Mouse (Mus musculus): Measurements from ENCODE around the gene Hamp2. TPM values are rescaled to one million over a fixed set of nuclear protein-coding genes. Genes with fewer than 3 reads are reported as not detected.
"Not testable (repeated sequence)": the region's sequence is repeated elsewhere in the genome, so short reads cannot be mapped to it uniquely, and the experiment has no call there.

Hamp2 gene
- total RNA-seq (2022), result 1 to 10 TPM in 3 of 4 experiments, not detected in 1; 1.3 to 4.2 (median 2.6) TPM

GRCm38 (mm10) chr7:30924581-30924980 is at the start of gene Hamp2:
Hamp2 (minus strand) TSS chr7:30924681.
- not testable (repeated sequence) for DNase-seq

GRCm38 (mm10) chr7:30973501-30974289 is 49.2 kb upstream of the Hamp2 start, which contains the start of gene Fam187b:
Fam187b (plus strand) TSS chr7:30973790.
- peak; percentile 78 for DNase-seq

DNA sequence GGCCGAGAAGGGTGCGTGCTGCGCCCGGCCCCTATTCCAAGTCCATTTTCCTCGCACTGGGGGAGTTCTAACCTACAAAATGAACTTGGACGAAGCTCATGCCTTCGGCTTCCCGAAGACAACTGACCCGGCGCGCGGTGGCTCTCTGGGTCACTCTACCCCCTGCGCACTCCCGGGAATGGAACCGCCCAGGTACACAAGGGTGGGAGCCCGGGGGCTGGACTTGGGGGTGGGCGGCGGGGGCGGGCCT is 48.7 kb upstream of the Hamp2 start, which contains the start of gene Lsr:
TSS of gene Lsr (minus strand) at position 214 of the 250 bp plus-strand sequence.
- no peak for DNase-seq

DNA sequence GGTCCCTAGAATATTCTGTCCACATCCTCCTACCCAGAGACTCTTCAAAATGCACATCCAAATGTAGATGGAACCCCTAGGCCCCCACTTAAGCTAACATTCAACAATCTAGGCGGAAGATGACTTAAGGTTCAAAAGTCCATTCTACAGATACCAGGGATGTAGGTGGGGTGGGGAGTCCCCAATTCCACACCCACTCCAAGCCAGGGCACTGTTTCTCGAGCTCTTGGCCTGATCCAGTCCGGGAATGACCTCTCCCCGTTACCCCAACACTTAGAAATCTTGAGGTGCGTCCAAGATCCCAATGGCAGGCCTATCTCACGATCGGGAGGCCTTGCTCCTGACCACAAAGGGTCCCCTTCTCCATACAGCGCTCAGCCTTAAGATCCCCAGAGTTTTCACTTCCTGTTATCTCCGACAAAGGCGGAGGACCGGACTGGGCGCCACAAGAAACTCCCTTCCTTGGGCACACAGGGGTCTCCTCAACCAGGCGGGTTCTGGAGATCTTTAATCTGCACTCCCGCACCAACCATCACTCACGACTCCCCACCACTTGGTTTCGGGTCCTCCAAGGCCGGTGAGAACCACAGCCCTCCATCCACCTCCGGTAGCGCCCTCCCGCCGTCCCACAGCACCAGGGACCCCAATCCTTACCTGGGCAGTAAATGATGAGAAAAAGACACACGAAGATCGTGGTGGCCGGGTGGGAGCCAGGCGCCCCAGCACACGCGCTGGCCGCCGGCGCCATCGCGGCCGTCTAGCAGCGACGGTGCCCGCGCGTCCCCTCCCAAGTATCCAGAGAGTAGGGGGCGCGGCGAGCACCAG is 48.2 kb upstream of the Hamp2 start:
- DNase-seq, result no peak

- DNase-seq, result no peak
Measured at GRCm38 (mm10) chr7:30971901-30972300, 47.4 kb upstream of the Hamp2 start.

DNA sequence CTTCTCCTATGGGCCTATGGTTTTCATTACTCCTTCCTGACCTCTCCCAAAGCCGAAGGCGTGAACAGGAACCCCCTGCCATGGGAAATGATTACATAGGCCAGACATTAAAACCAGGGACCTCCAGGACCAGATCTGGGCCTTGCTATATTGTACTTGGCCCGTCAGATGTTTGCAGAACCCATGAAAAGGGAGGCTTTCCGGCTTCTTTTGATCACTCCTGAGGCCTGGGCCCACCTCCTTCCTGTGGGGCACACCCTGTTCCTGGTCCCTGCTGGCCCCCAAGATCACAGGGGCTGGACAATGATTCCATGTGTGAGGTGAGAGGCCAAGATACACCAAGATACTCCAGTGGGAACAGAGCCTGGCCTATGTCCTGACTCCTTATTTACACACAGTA is 44.7 kb upstream of the Hamp2 start:
- no peak for DNase-seq

DNA sequence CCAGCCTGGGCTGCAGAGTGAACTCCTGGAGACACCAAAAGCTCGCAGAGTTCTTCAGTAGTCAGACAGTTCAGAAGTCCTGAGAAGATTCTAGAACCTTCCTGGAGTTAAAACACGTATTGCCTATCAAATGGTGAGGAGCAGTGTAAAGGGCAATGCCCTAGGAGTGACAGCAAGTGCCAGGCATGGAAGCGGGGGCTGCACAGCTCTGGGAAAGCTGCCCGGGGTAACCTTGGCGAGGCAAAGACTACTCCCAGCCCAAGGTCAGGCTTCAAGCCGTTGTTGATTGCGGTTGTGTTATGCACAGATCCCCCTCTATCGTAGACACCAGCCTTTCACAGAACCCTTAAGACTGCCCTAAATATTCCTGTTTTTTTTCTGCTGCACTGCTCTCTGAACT is 44.1 kb upstream of the Hamp2 start:
- peak; percentile 65 for DNase-seq

- no peak for DNase-seq
Measured at GRCm38 (mm10) chr7:30966657-30967056, 42.2 kb upstream of the Hamp2 start.

- no peak for DNase-seq
Measured at GRCm38 (mm10) chr7:30965677-30966076, 41.2 kb upstream of the Hamp2 start.

DNA sequence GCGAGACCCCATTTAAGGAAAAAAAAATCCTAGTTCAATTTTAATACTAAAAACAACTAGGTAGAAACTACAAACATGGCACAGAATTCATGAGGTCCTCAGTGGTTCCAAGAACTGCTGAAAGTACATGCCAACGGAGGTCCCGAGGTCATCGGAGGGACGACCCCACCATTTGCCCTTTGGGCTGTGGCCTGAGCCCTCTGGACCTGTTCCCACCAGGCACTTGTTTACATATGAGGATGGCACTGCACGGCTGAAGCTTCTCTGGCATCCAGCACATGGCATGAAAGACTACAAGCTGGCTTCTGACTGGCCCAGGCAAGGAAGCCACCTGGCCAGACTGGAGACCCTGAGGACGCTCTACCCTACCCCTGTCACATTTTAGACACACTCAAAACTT is 39.9 kb upstream of the Hamp2 start:
- no peak for DNase-seq

- DNase-seq, result no peak
Measured at GRCm38 (mm10) chr7:30962862-30963261, 38.4 kb upstream of the Hamp2 start.

DNA sequence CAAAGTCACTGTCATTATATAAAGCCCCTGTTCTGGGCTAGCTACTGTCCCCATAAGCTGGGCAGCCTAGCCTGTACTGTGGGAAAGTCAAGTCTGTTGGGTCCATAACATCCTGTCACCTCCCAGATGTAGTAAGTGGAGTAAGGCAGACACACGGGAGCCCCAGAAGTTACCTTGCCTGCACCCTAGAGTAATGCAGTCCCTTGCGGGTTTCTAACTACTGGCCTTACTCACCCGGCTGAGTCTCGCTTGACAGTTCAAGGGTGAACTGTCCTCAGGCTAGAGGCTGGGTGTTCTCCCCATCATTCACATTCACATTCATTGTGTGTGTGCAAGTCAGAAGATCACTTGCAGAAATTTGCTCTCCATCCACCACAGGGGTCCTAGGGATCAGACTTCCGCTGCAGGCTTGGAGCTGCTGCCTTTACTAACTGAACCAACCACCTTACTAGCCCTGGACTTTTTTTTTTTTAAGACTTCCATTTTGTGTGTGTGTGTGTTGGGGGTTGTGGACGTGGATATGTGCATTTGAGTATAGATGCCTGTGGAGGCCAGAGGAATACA is 35.4 kb upstream of the Hamp2 start:
- DNase-seq, result no peak

DNA sequence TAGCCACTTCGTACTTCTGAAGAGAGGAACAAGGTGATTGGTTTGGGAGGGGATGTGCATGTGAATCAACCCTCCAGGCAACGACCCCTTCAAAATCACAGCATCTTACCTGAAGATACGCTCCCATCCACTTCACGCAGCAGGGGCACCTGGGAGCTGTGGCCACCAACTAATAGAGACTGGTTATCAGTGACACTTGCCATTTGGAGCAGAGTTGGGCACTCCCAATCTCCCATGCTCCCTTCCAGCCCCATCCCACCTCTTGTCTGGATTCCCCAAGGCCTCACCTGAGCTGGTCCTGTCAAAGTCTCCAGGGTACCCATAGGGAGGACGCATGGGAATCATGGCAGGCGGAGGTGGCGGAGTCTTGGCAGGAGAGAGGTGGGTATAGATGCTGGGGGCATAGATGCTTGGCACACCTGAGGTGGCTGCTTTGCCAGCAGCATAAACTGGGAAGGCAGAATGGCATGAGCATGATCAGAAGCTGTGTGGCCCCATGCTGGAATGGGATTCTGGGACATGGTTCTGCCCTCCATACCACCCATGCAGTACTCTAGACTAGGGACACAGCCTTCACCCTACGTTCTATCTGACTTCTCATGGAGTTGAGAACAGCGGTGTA is 34.5 kb upstream of the Hamp2 start:
- no peak for DNase-seq

GRCm38 (mm10) chr7:30958109-30958865 is 33.8 kb upstream of the Hamp2 start:
- DNase-seq, result no peak

GRCm38 (mm10) chr7:30957367-30957783 is 32.9 kb upstream of the Hamp2 start:
- peak; percentile 89 for DNase-seq

DNA sequence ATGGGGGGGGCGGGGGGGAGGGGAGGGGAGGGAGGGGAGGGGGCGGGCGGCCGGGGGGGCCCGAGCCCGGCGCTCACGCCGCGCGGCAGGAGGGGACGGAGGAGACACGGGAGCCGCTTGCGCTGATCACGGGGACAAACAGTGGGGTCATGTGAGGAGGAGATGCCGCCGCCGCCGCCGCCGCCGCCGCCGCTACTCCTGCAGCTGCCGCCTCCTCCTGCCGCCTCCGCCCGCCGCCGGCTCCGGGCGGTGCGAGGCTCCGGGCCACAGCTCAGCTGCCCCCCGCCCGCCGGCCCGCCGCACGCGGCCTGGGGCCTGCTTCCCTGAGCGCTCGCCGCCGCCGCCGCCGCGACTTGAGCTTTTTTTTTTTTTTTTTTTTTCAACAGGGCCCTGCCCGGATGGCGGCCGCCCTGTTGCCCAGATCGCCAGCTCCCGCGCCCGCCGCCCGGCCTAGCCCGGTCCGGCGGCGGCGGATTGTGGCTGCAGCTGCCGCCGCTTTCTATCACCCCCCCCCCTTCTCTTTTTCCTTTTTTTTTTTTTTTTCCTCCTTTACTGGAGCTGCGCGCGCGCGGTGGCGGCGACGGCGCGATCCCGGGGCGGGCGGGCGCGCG is 32.4 kb upstream of the Hamp2 start, which contains the start of gene Usf2:
TSS of gene Usf2 (minus strand) at position 48 of the 611 bp plus-strand sequence.
- peak; percentile 74 for DNase-seq

DNA sequence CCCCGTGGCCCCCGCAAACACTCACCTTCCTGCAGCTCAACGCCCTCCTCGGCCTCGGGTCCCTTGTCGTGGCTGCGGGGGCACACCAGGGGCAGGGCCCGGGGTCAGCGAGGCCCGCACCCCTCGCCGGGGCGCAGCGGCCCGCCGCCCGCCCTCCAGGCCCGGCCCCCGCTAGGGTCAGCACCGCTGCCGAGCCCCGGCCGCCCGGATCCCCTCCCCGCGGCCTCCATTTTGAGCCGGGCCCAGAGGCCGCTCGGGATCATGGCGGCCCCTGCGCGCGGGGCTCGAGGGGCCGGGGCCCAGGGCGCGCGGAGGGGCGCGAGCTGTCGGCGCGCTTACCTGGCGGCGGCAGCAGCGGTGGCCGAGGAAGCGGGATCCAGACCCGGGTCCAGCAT is 31.9 kb upstream of the Hamp2 start:
- DNase-seq, result no peak

- DNase-seq, result peak; percentile 87
Measured at GRCm38 (mm10) chr7:30955584-30956356, 31.3 kb upstream of the Hamp2 start.

GRCm38 (mm10) chr7:30954971-30955520 is 30.6 kb upstream of the Hamp2 start:
- no peak for DNase-seq

GRCm38 (mm10) chr7:30954036-30954435 is 29.6 kb upstream of the Hamp2 start:
- peak; percentile 87 for DNase-seq

All from adrenal gland, adult 8-10 months (tissue).